Mouse (Mus musculus) ES-E14 (cell line): ENCODE measurements at regions not wholly inside any gene's neighbourhood (a gene's known extent, or its start where the extent isn't known, plus 50 kb on each side); places are given as distances from the start of the nearest gene placed in this dataset.

Source experiments
- CHD2 ChIP-seq: IDR thresholded peaks from 2 replicates; pipeline ENCODE4 v1.6.1; 2014; ENCODE audit warnings: mild to moderate bottlenecking, low read depth, low read length, inconsistent platforms
- HCFC1 ChIP-seq: IDR thresholded peaks from 2 replicates; pipeline ENCODE4 v1.6.1; 2012; ENCODE audit warnings: low read length, inconsistent platforms, borderline replicate concordance; ENCODE audit not compliant: insufficient read depth
- MAFK ChIP-seq: IDR thresholded peaks from 2 replicates; pipeline ENCODE4 v1.6.1; 2014; ENCODE audit warnings: mild to moderate bottlenecking, low read depth, low read length, inconsistent platforms; ENCODE audit not compliant: insufficient read depth

GRCm38 (mm10) chr9:31644106-31644505 lies 179.8 kb upstream of the Tmem45b start:
- TF ChIP-seq MAFK: no peak
- TF ChIP-seq CHD2: no peak
- TF ChIP-seq HCFC1: no peak
